Mouse (Mus musculus) MEL (cell line): ENCODE measurements around the gene Rinl. TPM values are rescaled to one million over a fixed set of nuclear protein-coding genes. Genes with fewer than 3 reads are reported as not detected.

ENCODE experiments used
- DNase-seq: peaks from one replicate; pipeline ENCODE4 v3.0.0; 2011; ENCODE audit warnings: low read depth, low spot score
- H3K27ac ChIP-seq: 2 replicates; pipeline ENCODE4 v1.5.1; 2012; ENCODE audit warnings: low read depth, mild to moderate bottlenecking, control low read depth, low read length, moderate library complexity; ENCODE audit not compliant: control insufficient read depth
- H3K27me3 ChIP-seq, 2 experiments: fragments of 150-350 bp in 1 of 2; sonication (generic) in 1 of 2; 2 replicates each; pipeline ENCODE4 v1.6.1; 2012; ENCODE audit warnings: low read length in 2 of 2, mild to moderate bottlenecking in 2 of 2, improper control_type of control experiment in 1 of 2, moderate library complexity in 1 of 2; ENCODE audit not compliant: insufficient read depth in 2 of 2, control insufficient read depth in 1 of 2
- H3K36me3 ChIP-seq, 2 experiments: 2 replicates each; pipeline ENCODE4 v1.6.1; 2012 to 2014; ENCODE audit warnings: low read length in 2 of 2, improper control_type of control experiment in 1 of 2, inconsistent platforms in 1 of 2, mild to moderate bottlenecking in 1 of 2; ENCODE audit not compliant: insufficient read depth in 2 of 2, control insufficient read depth in 1 of 2
- H3K4me1 ChIP-seq, 2 experiments: fragments of 150-350 bp in 1 of 2; sonication (generic) in 1 of 2; 2 replicates each; pipeline ENCODE4 v1.6.1; 2012; ENCODE audit warnings: low read length in 2 of 2, improper control_type of control experiment in 1 of 2, mild to moderate bottlenecking in 1 of 2; ENCODE audit not compliant: insufficient read depth in 2 of 2, control insufficient read depth in 1 of 2
- H3K4me3 ChIP-seq, 2 experiments: fragments of 150-350 bp in 1 of 2; sonication (generic) in 1 of 2; 2 replicates each; pipeline ENCODE4 v1.5.1; 2012; ENCODE audit warnings: low read depth in 2 of 2, low read length in 2 of 2, mild to moderate bottlenecking in 2 of 2, moderate library complexity in 2 of 2, control low read depth in 1 of 2, improper control_type of control experiment in 1 of 2; ENCODE audit not compliant: control insufficient read depth in 1 of 2, insufficient read depth in 1 of 2
- H3K79me2 ChIP-seq: 2 replicates; pipeline ENCODE4 v1.6.1; 2012; ENCODE audit warnings: mild to moderate bottlenecking, low read length, moderate library complexity; ENCODE audit not compliant: control insufficient read depth, poor library complexity, insufficient read depth
- H3K9ac ChIP-seq: 2 replicates; pipeline ENCODE4 v1.6.1; 2012; ENCODE audit warnings: low read depth, mild to moderate bottlenecking, control low read depth, low read length, moderate library complexity; ENCODE audit not compliant: control insufficient read depth, poor library complexity, severe bottlenecking
- H3K9me3 ChIP-seq: fragments of 150-350 bp; sonication (generic); replicated peaks from 2 replicates; pipeline ENCODE4 v1.6.1; 2012; ENCODE audit warnings: mild to moderate bottlenecking, low read length, improper control_type of control experiment, moderate library complexity; ENCODE audit not compliant: insufficient read depth
- BHLHE40 ChIP-seq: IDR thresholded peaks from 2 replicates; pipeline ENCODE4 v1.6.1; 2012; ENCODE audit warnings: low read depth, mild to moderate bottlenecking, inconsistent platforms, low read length, improper control_type of control experiment, borderline replicate concordance
- CHD1 ChIP-seq: IDR thresholded peaks from 2 replicates; pipeline ENCODE4 v1.6.1; 2012; ENCODE audit warnings: low read depth, mild to moderate bottlenecking, inconsistent platforms, low read length, improper control_type of control experiment
- CHD2 ChIP-seq: IDR thresholded peaks from 2 replicates; pipeline ENCODE4 v1.6.1; 2011; ENCODE audit warnings: low read length, improper control_type of control experiment
- CTCF ChIP-seq, 3 experiments: IDR thresholded peaks in 2 of 3; conservative IDR thresholded peaks in 1 of 3; 2 replicates each; pipeline ENCODE4 v1.5.1; 2011 to 2012; ENCODE audit warnings: low read length in 3 of 3, low read depth in 2 of 3, mild to moderate bottlenecking in 2 of 3, improper control_type of control experiment in 1 of 3, inconsistent platforms in 1 of 3, mixed read lengths in 1 of 3, moderate library complexity in 1 of 3; ENCODE audit not compliant: control insufficient read depth in 1 of 3, insufficient read depth in 1 of 3, poor library complexity in 1 of 3, severe bottlenecking in 1 of 3
- ELF1 ChIP-seq: IDR thresholded peaks from 2 replicates; pipeline ENCODE4 v1.6.1; 2014; ENCODE audit warnings: low read depth, mild to moderate bottlenecking, inconsistent platforms, low read length, improper control_type of control experiment, moderate library complexity
- GATA1 ChIP-seq: IDR thresholded peaks from 2 replicates; pipeline ENCODE4 v1.6.1; 2011; ENCODE audit warnings: low read depth, low read length, improper control_type of control experiment
- JUND ChIP-seq: IDR thresholded peaks from 2 replicates; pipeline ENCODE4 v1.6.1; 2011; ENCODE audit warnings: low read depth, mild to moderate bottlenecking, improper control_type of control experiment, low read length
- KAT2A ChIP-seq: conservative IDR thresholded peaks from 2 replicates; pipeline ENCODE4 v1.6.1; 2012; ENCODE audit warnings: low read depth, low read length, improper control_type of control experiment, inconsistent platforms
- MAFK ChIP-seq: IDR thresholded peaks from 2 replicates; pipeline ENCODE4 v1.6.1; 2011; ENCODE audit warnings: low read depth, mild to moderate bottlenecking, low read length, improper control_type of control experiment, borderline replicate concordance
- MAX ChIP-seq: IDR thresholded peaks from 2 replicates; pipeline ENCODE4 v1.6.1; 2011; ENCODE audit warnings: low read length, improper control_type of control experiment
- MAZ ChIP-seq: IDR thresholded peaks from 2 replicates; pipeline ENCODE4 v1.6.1; 2012; ENCODE audit warnings: low read depth, mild to moderate bottlenecking, inconsistent platforms, low read length, improper control_type of control experiment
- MEF2A ChIP-seq: IDR thresholded peaks from 2 replicates; pipeline ENCODE4 v1.6.1; 2014; ENCODE audit warnings: low read depth, mild to moderate bottlenecking, inconsistent platforms, low read length, improper control_type of control experiment; ENCODE audit not compliant: poor library complexity, insufficient replicate concordance, severe bottlenecking; ENCODE audit errors: extremely low read depth
- MXI1 ChIP-seq: IDR thresholded peaks from 2 replicates; pipeline ENCODE4 v1.6.1; 2011; ENCODE audit warnings: mild to moderate bottlenecking, low read depth, low read length, improper control_type of control experiment
- MYC ChIP-seq: IDR thresholded peaks from 2 replicates; pipeline ENCODE4 v1.6.1; 2011; ENCODE audit warnings: low read depth, mild to moderate bottlenecking, low read length, improper control_type of control experiment, moderate library complexity
- NRF1 ChIP-seq: IDR thresholded peaks from 2 replicates; pipeline ENCODE4 v1.6.1; 2014; ENCODE audit warnings: low read depth, mild to moderate bottlenecking, inconsistent platforms, low read length, improper control_type of control experiment, moderate library complexity; ENCODE audit not compliant: poor library complexity, insufficient read depth, severe bottlenecking
- POLR2A ChIP-seq, 2 experiments: IDR thresholded peaks; 2 replicates each; pipeline ENCODE4 v1.6.1; 2011 to 2012; ENCODE audit warnings: low read length in 2 of 2, mild to moderate bottlenecking in 2 of 2, control low read depth in 1 of 2, improper control_type of control experiment in 1 of 2, low read depth in 1 of 2, moderate library complexity in 1 of 2; ENCODE audit not compliant: control insufficient read depth in 1 of 2, insufficient read depth in 1 of 2, poor library complexity in 1 of 2
- POLR2AphosphoS5 ChIP-seq: IDR thresholded peaks from 2 replicates; pipeline ENCODE4 v1.6.1; 2012; ENCODE audit warnings: low read depth, borderline replicate concordance, mild to moderate bottlenecking, inconsistent platforms, low read length, moderate library complexity, mixed read lengths
- RCOR1 ChIP-seq: IDR thresholded peaks from 2 replicates; pipeline ENCODE4 v1.6.1; 2012; ENCODE audit warnings: low read depth, mild to moderate bottlenecking, inconsistent platforms, low read length, improper control_type of control experiment
- SIN3A ChIP-seq: IDR thresholded peaks from 2 replicates; pipeline ENCODE4 v1.6.1; 2012; ENCODE audit warnings: low read length, improper control_type of control experiment, inconsistent platforms
- TAL1 ChIP-seq: IDR thresholded peaks from 2 replicates; pipeline ENCODE4 v1.6.1; 2012; ENCODE audit warnings: mild to moderate bottlenecking, inconsistent platforms, low read length, moderate library complexity, mixed read lengths
- TBP ChIP-seq: IDR thresholded peaks from 2 replicates; pipeline ENCODE4 v1.8.0; 2011; ENCODE audit warnings: low read depth, low read length, improper control_type of control experiment
- TCF12 ChIP-seq: IDR thresholded peaks from 2 replicates; pipeline ENCODE4 v1.6.1; 2014; ENCODE audit warnings: low read depth, mild to moderate bottlenecking, inconsistent platforms, low read length, improper control_type of control experiment, moderate library complexity
- UBTF ChIP-seq: IDR thresholded peaks from 2 replicates; pipeline ENCODE4 v1.6.1; 2012; ENCODE audit warnings: low read depth, mild to moderate bottlenecking, inconsistent platforms, low read length, improper control_type of control experiment, moderate library complexity, borderline replicate concordance; ENCODE audit not compliant: insufficient read depth
- ZMIZ1 ChIP-seq: IDR thresholded peaks from 2 replicates; pipeline ENCODE4 v1.6.1; 2012; ENCODE audit warnings: low read depth, mild to moderate bottlenecking, inconsistent platforms, low read length, improper control_type of control experiment, moderate library complexity
- ZNF384 ChIP-seq: IDR thresholded peaks from 2 replicates; pipeline ENCODE4 v1.6.1; 2012; ENCODE audit warnings: low read depth, mild to moderate bottlenecking, inconsistent platforms, low read length, improper control_type of control experiment
- polyA plus RNA-seq, 2 experiments: library from polyadenylated mRNA; stranded (reverse) in 1 of 2; unstranded in 1 of 2; fragments of >175 nt in 1 of 2; fragments of >200 nt in 1 of 2; gene quantifications; 2 replicates each; pipeline versions ENCODE4 v1.2.1 to v1.2.4; 2012; ENCODE audit warnings: low replicate concordance in 2 of 2, low read depth in 1 of 2; ENCODE audit not compliant: insufficient read length in 2 of 2, insufficient read depth in 1 of 2, missing spikeins in 1 of 2
- total RNA-seq: library from RNA; depleted of rRNA; stranded (reverse); fragments of 300-350 nt; gene quantifications from 2 replicates; pipeline ENCODE4 v1.2.3, GENCODE M21; 2012

Rinl gene
- total and polyA plus RNA-seq, 3 experiments, result 39.9 to 63.9 TPM; not detected in 1

- 0 out of 2 replicates have a peak, but pooled peaks have one; percentile 25 for TF ChIP-seq ELF1
- TF ChIP-seq TBP, result peak; percentile 4; the same call in 1 of the 2 replicates
These were observed 34.5 kb downstream of the Rinl start (continued) for GRCm38 (mm10) chr7:28822993-28823903.

GRCm38 (mm10) chr7:28823932-28824331 is 35.2 kb downstream of the Rinl start:
- DNase-seq, result peak; percentile 49
- TF ChIP-seq ZMIZ1 (no peak), ZNF384 (0 out of 2 replicates have a peak, but pooled peaks have one; percentile 50), POLR2A (IDR thresholded peaks at IDR 0.05; ENCODE audit: control insufficient read depth in 1 of 2, insufficient read depth in 1 of 2, low read depth in 1 of 2, low read length in 2 of 2, poor library complexity in 1 of 2) (no peak)
- H3K4me3 ChIP-seq, result no peak overlapping the region
- no peaks in the 10 kb centered on the region for H3K9me3 ChIP-seq
- 0 out of 2 replicates have a peak overlapping the region, but pooled peaks have one; percentile 1 for H3K9ac ChIP-seq
- peak overlapping the region; percentile 79 for H3K27ac ChIP-seq
- H3K36me3 ChIP-seq, result peaks cover 17 to 65% of the 10 kb centered on the region in 2 experiments
- no peaks in the 10 kb centered on the region for H3K27me3 ChIP-seq
- peaks cover 4% of the 10 kb centered on the region for H3K79me2 ChIP-seq
- H3K4me1 ChIP-seq, result peaks cover 10 to 56% of the 10 kb centered on the region in 2 experiments

GRCm38 (mm10) chr7:28824941-28825685 is 36.3 kb downstream of the Rinl start, which contains the start of gene Ech1:
Ech1 (plus strand) TSS chr7:28825217.
- Histone ChIP-seq H3K4me1 (peaks cover 6 to 48% of the 10 kb centered on the region in 2 experiments), H3K9me3 (no peaks in the 10 kb centered on the region), H3K4me3 (peak within 1 kb of the TSS; percentile 77 to 85), H3K9ac (peak within 1 kb of the TSS; percentile 97), H3K36me3 (peaks cover 16 to 55% of the 10 kb centered on the region in 2 experiments; a peak in 3 of 4 replicates), H3K27ac (peak within 1 kb of the TSS; percentile 89), H3K27me3 (no peaks in the 10 kb centered on the region), H3K79me2 (peaks cover 4% of the 10 kb centered on the region)
- peak; percentile 96 for DNase-seq
- TF ChIP-seq MAFK (no peak), UBTF (no peak), POLR2AphosphoS5 (no peak), SIN3A (peak; percentile 86), MAX (no peak; the same call in 1 of the 2 replicates), ZMIZ1 (no peak), CHD2 (no peak), TBP (peak; percentile 69), MXI1 (peak; percentile 65; the same call in 1 of the 2 replicates), BHLHE40 (no peak), KAT2A (no peak; the same call in 1 of the 2 replicates), CHD1 (peak; percentile 85; the same call in 1 of the 2 replicates), NRF1 (peak; percentile 62), CTCF (IDR thresholded peaks at IDR 0.05 in 2 of 3, conservative IDR thresholded peaks at IDR 0.05 in 1 of 3; ENCODE audit: control insufficient read depth in 1 of 3, insufficient read depth in 1 of 3, low read depth in 2 of 3, low read length in 3 of 3, poor library complexity in 1 of 3, severe bottlenecking in 1 of 3) (no peak), ZNF384 (peak; percentile 99), JUND (no peak), MAZ (no peak), MEF2A (no peak), RCOR1 (peak; percentile 79), MYC (0 out of 2 replicates have a peak, but pooled peaks have one; percentile 56), GATA1 (no peak), TAL1 (no peak), TCF12 (peak; percentile 62)
